Mouse (Mus musculus) heart, postnatal 4 days (tissue): Measurements from ENCODE around the gene C1s2. TPM values are rescaled to one million over a fixed set of nuclear protein-coding genes. Genes with fewer than 3 reads are reported as not detected.
"Not testable (repeated sequence)": the region's sequence is repeated elsewhere in the genome, so short reads cannot be mapped to it uniquely, and the experiment has no call there.

ENCODE experiments used
- DNase-seq: peaks from one replicate; pipeline ENCODE4 v3.0.0; 2021
- total RNA-seq, 2 experiments: library from RNA; stranded (reverse); gene quantifications; 2 replicates each; pipeline ENCODE4 v1.2.3; 2021

C1s2 gene
- total RNA-seq = under 1 TPM; 0.14 to 0.25 TPM

DNA sequence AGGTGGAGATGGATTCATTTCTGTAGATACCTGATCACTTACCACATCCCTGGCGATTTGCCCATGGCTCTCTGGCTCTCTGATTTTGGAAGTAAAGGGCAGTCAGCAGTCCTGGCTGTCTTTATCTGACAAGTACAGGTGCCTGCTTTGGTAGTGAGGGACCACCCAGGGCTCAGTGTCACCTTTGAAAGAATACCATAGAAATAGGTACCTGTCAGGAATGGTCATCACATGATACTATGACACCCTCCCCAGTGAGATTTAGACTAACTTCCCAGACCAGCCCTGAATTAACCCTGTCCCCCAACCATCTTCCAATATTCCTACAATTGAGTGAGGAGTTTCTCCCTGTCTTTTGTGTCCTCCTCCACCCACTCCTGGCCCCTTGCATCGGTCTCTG lies at the start of gene C1s2:
C1s2 (minus strand) TSS at position 101 of the 400 bp plus-strand sequence.
- DNase-seq = not testable (repeated sequence)

DNA sequence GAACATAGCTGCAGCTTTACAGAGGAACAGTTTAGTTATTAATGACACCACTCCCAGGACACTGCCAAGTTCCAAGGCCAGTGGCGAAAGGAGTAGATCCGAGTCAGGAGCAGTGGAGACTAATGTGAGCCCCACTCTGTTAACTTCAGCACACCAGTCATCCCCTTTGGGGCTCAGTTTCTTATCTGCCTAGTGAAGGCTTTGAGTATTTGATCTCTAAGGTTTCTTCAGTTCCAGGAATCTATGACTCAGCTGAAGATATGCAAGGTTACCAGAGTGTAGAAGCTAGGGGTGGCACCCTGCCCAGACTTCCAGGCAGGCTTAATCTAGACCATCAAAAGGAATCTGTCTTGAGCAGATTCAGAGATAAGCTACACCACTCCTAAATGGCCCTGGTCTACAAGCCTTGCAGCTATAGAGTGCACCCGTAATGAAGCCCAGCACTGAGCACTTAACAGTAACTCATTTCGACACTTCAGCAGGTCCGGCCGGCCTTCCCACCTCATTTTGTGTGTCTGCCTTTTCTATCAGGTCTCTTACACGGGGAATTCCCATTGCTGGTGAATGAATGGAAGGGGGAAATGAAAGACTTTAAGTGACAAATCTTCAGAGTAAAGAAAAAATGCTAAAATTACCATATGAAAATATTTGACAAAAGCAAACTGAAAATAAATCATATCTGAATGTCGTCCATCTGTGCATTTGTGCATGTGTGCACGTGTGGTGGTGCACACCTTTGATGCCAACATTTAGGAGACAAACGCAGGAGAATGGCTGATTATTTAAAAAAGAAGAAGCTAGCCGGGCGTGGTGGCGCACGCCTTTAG lies 47.9 kb upstream of the C1s2 start:
- DNase-seq = no peak

DNA sequence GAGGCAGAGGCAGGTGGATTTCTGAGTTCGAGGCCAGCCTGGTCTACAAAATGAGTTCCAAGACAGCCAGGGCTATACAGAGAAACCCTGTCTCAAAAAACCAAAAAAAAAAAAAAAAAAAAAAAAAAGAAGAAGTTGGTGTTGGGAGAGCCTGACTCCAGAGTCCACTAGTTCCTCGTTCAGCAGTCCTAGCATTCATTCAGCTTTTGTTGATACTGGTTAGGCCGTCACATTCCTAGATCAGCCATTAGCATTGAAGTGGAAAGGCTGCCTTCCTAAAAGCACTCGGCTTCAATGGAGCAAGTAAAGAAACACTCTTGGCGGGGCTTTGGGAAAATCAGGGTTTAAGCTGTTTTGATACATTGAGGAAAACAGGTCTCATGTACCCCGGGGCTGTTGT lies 46.4 kb upstream of the C1s2 start:
- DNase-seq = not testable (repeated sequence)

DNA sequence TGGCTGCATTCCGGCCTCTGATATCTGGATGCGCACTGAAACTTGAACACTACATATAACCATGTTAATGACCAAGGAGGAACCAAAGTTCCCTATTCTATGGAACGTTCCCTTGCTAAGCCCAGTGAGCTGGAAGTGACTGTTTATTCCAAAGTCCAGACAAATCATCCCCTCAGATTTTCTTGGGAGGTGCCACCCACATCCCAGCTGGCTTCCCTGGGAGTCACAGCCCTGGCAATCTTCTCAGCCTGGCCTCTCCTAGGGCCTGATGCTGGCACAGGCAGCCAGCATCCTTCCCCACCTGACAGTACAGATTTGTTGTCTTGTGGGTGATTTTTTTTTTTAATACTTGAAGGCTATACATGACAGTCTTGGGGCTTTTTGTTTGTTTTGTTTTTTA lies 43.6 kb upstream of the C1s2 start:
- no peak for DNase-seq

DNA sequence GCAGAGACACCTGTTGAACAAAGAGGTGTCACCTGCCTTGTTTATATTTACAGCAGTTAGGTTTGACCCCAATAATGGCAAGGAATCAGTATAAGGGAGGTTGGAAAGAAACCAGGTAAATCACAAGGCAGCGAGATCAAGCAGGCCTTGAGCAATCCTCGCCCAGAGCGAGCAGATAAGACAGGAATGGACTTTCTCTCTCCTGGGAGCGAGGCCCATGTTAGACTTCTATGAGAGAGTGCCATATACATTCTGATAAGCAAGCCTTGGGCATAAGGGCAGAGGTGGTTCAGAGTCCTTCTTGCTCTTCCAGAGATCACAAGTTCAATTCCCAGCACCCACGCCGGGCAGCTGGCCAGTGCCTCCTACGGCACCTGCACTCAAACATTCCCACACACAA lies 42.9 kb upstream of the C1s2 start:
- DNase-seq = no peak

DNA sequence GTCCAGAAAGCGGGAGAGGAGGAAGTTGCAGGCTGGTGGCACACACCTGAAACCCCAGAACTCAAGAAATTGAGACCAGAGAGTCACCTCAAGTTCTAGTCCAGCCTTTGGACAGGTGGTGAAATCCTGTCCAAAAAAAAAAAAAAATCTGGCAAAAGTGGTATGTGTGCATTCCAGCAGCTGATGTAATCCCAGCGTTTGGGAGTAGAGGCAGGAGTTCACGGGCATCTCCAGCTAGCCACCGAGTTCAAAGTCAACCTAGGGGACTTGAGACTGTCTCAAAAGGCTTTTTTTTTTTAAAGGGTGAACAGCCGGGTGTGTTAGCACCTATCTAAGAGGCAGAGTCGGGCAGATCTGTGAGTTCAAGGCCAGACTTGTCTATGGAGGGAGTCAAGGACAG lies 40.3 kb upstream of the C1s2 start:
- no peak for DNase-seq

DNA sequence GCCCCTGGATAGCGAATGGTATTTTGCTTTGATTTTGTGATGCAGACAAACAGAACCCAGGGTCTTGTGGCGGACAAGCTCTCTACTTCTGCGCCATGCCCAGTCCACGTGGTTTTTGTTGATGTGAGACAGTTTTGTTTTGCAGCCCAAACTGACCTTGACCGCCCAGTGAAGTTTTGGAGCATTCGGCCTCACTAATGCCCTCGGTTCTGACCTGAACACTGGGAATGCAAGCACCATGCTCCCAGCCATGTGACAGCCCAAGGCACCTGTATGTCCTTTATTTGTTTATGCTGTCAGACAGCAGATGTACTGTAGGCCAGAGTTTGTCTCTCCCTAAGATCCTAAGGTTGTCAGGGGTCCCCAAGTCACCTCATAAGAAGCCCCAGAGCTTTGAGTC lies 38.7 kb upstream of the C1s2 start:
- no peak for DNase-seq

DNA sequence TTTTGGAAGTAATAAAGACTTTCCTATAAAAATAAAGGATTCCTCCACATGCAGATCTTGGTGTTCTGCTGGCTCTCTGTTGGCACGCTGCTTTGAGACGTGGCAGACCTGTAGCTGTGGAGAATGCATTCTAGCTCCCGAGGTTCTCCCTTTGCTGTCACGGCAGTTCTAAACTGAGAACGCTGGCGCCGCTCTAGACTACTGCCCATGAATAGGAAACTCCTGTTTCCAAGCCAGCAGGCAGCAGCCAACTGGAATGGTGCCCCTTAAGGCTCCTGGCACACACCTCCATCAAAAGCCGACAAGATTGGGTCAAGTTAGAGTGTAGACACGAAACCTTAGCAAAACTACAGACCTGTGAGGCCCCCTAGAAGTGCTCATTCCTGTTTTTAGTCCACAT lies 37.7 kb upstream of the C1s2 start:
- peak; percentile 63 for DNase-seq

DNA sequence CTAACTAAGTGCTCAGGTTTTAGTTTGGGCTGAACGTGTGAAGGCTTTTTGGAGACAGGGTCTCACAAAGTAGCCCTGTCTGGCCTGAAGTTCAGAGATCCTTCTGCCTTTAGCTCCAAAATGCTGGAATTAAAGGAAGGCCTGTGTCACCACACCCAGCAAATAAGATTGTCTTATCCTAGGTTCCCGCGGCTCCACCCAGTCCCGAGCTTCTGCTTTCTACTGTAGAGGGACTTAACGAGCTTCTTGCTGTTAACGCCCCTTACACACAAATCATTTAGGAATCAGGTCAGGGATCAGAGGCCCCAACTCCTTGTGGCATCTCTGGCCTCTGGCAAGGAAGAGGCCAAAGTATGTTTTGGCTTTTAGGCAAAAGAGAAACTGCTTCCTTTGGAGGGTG lies 36.2 kb upstream of the C1s2 start:
- no peak for DNase-seq

DNA sequence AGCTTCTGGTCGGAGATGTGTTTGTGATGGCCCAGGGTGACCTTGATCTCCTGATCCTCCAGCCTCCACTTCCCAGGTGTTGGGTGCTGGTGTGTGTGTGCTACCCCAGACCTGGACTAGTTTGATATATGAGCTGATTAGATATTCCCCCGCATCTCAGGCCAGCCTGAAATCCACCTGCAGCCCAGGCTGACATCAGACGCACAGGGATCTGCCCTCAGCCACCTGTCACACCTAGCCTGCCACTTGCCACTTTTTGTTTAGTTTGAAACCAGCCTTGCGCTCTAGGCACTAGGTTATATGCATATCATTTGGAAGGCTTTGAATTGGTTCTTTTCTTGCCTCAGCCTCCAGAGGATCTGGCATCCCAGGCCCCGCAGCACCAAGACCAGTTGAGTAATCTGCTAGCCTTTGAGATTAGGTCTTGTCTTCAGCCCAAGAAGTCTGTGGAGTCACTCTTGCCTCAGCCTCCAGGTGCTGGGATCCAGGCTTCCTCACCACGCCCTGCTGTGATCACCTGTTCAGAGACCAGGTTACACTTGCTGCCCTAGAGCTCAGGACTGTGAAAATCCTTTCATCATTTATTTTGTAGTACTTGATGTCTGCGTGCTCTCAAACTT lies 34.5 kb upstream of the C1s2 start:
- no peak for DNase-seq

DNA sequence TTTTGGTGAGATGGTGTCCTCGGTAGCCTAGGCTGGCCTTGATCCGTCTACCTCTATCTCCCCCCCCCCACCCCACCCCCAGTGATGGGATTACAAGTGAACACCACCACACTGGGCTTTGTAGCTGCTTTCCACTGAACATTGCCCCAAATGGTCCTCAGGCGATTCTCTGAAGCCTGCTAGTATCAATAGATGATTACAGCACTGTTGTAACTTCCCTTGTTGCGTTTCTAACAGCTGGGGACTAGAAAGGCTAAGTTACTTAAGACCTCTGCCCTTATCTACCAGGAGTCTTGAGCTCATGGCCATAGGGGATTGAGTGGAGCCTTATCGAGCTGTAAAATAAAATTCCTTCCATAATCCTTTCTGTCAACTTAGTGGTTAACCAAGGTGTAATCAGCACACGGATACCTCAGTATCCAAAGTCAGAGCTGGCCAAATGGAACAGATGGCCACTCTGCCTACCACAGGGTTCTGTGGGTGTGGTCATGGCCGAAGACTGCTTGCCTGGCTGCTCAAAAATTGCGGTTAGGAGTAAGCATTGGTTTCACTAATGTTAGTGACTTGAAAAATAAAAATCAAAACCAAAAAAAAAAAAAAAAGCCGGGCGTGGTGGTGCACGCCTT lies 33.5 kb upstream of the C1s2 start:
- DNase-seq = no peak

DNA sequence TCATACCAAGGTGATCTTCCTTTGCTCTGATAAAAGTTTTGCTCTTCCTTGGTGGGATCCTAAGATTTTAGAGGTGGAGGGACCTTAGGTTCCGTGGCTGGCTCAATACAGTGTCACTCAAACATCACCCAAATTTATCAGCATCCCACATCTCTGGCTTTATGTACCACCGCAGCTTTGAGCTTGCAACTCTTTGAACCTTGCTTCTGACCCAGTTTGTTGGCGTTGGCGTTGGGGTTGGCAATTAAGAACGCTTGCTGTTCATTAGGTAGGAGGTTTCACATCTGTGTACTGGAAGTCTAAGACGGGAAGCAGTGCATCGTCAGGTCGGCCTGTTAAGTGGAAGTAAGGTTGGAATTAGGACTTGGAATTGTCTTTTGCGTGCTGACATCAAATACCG lies 29.1 kb upstream of the C1s2 start:
- DNase-seq = no peak

DNA sequence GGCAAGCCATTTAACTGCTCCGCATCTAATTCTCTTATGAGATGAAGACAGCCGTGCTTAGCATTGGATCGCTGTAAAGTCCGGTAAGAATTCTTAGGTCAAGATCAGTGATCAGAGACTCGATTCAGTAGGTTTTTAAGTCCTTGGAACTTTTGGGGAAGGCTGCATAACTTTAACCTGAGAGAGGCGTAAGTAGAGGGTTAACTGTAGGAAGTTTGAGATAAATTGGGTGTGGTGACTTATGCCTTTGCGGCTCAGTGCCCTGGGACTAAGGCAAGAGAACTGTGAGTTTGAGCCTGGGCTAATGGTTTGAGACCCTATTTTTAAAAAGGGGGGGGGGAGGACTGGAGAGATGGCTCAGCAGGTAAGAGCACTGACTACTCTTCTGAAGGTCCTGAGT lies 28.4 kb upstream of the C1s2 start:
- no peak for DNase-seq

DNA sequence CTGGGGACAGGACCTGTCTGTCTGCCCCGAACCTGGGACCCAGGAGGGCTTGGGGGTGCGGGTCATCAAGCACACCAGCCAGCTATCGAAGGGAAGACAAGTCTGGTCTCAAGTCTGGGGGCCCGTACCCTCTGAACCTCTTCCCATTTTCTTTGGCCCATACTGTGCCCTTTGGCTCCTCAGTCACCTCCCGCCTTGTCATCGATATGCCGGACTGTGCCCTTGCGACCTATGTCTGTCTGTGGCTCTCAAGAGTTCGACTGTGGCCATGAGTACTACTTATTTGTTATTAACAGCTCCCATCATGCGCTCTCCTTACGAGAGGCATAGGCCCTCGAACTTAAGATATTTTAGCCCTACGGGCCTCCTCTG lies 27.5 kb upstream of the C1s2 start:
- DNase-seq = no peak

DNA sequence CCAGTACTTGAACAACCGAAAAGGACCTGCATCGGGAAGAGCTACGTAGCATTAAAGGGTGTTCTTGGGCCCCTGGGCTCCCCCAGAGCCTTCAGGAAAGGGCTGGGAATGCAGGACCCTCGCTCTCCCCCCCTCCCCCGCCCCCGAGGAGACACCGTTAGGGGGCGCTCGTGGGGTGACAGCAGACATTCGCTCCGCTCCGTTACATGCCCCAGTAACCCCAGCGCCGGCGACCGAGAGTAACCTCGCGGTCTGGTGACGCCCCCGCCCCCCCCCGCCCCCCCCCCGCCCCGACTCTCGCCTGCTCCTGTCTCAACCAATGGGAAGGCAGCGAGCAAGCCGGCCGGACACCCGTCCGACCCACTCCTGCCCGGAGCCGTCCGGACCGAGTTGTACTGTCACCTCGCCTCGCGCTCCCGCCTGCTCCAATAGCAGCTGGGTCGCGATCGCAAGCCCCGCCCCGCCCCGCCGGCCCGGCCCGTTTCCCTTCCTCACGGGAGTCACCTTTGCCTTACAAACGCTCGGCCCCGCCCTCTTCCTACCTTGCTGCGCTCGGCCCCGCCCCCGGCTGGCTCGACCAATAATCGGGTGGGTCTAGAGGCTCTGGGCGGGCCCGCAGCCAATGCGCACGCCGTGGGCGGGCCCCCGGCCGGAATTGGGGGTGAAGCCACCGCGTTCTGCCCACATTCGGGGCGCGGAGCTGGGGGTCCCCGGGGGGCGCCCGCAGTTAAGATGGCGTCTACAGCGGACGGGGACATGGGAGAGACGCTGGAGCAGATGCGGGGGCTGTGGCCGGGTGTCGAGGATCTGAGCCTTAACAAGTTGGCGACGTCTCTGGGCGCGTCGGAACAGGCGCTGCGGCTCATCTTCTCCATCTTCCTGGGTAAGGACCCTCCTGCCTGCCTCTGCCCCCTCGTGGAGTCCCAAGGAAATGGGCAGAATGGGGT lies 26.9 kb upstream of the C1s2 start, which contains the start of gene Lpcat3:
Lpcat3 (plus strand) TSS at position 551 of the 947 bp plus-strand sequence.
- peak; percentile 99 for DNase-seq

DNA sequence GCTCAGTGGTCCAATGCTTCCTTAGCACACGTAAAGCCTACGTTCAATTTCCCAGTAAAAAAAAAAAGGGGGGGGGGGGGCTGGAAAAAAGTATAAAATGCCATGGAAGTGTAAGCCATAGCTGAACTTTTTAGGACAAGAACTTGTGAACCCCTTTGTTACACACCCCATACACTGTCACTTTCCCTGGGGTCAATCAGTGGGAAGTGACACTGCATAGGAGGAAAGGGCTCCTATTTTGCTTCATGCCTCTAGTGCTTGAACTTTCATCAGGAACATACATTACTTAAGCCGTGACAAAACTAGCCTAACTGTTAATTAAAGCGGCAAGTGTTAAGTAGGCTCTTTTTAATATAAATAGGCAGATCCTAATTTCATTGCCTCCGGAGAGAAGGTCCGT lies 26.1 kb upstream of the C1s2 start:
- no peak for DNase-seq

DNA sequence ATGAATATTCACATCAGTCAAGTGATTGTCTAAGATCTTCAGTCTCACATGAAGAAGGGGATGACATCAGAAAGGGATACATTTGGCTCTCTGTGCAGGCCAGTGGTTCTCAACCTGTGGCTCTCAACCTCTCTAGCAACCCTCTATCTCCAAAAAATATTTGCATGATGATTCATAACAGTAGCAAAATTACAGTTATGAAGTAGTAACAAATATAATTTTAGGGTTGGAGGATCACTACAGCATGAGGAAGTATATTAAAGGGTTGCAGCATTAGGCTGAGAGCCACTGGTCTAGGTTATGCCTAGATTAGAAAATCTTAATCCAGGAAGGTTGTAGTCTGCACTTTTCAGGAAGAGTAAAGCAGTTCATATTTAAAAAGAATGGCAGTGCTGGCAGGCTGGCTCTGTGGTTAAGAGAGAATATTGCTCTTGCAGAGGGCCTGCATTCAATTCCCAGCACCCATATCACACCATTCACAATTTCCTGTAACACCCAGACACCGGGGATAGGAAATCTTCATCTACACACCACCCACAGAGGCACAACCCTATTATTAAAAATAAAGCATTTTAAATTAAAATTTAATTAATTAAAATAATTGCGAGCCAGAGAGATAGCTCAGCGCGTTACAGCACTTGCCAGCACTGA lies 25.4 kb upstream of the C1s2 start:
- no peak for DNase-seq

DNA sequence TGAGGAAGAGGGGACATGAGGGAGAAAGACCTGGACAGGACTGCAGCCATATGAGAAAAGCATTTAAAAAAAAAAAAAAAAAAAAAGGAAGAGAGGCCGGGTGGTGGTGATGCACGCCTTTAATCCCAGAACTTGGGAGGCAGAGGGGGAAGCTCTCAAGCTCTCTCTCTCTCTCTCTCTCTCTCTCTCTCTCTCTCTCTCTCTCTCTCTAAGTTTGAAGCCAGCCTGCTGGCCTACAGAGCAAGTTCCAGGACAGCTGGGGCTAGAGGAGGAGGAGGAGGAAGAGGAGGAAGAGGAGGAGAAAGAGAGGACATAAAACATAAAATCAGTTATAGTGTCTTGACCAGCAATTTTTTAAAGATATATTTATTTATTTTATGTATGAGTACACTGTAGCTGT lies 22.2 kb upstream of the C1s2 start:
- no peak for DNase-seq

DNA sequence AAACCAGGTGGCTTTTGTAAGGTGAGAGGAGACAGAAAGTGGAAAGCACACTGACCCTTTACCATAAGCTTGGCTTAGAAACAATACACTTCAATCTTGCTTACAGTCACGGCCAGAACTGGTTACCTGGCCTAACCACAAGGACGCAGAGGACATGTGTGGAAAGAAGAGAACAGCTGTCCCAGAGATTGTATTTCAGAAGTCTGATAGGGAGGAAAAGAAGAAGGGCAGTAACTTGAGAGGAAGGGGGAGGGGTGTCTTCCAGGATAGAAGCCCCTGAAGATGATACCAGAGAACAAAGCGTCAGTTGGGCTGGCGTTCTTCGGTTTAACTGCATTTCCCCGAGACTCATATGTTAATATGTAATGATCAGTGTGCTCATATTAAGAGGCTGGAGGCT lies 20.0 kb upstream of the C1s2 start:
- no peak for DNase-seq

DNA sequence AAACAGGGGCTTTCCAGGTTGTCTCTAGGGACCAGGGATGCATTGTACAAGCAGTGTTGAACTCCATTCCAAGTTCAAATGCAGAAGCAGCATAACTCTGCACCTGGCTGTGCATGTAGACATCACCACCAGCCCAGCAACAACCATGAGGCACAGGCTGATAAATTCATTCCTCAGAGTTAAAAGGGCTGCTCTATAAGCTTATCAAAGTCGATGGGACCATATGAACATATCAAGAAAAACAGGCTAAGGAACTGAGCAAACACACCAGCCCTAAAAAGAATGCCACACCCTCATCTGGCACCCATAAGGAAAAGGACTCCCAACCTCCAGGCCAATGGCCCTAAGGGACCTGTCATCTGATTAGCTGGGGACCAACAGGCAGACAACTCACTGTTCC lies 10.5 kb upstream of the C1s2 start:
- no peak for DNase-seq

DNA sequence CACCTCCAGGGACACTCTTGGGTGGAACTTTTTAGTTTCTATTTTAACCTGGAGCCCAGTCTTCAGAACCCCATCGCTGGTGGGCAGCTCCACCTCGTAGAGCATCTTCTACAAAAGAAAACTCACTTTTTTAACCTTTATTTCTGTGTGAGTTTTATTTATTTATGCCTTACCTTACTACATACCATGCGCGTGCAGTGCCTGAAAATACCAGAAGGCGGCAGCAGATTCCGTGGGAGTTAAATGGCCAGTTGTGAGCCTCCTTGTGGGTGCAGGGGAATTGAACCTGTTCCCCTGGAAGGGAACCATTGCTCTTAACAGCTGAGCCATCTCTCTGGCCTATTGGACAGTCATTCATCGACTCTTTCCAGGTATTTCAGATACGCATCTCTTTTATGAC lies 5.1 kb upstream of the C1s2 start:
- DNase-seq = peak; percentile 74

DNA sequence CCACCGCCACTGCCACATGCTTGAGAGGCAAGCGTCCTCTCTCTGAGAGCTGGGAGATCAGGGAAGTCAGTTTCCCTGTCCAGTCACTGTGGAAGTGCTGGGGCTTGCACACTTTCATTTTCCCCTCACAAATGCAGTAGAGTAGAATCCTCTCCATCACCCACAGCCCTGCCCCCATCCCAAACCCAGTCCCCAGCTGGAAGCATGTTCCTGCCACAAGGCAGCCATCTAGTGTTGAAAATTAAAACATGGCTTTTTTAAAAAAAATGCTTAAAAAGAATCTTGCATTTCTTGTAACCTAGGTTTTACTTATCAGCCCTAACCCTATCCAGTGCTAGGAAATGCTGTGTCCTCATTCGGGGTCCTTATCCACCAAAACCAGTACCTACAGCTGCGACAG lies 4.2 kb upstream of the C1s2 start:
- no peak for DNase-seq
